Mouse (Mus musculus): Measurements from ENCODE around the gene Mmp2.
"Not testable (repeated sequence)": the region's sequence is repeated elsewhere in the genome, so short reads cannot be mapped to it uniquely, and the experiment has no call there.

Mmp2 gene

DNA sequence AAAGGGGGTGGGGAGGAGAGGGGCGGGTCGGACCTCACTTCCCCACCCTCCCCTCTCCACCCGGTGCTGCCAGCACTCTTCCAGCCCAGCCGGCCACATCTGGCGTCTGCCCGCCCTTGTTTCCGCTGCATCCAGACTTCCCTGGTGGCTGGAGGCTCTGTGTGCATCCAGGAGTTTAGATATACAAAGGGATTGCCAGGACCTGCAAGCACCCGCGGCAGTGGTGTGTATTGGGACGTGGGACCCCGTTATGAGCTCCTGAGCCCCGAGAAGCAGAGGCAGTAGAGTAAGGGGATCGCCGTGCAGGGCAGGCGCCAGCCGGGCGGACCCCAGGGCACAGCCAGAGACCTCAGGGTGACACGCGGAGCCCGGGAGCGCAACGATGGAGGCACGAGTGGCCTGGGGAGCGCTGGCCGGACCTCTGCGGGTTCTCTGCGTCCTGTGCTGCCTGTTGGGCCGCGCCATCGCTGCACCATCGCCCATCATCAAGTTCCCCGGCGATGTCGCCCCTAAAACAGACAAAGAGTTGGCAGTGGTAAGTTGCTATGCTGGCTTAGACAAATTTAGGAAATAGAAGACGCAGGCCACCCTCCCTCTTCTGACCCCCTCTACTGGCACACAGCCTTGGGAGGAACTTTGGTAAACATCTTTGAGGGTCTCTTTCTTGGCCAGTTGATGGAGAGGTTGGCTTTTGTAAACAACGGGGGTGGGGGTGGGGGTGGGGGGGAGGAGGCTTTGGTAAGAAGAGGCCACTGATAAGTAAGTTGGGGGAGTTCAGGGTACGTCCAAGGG lies at the start of gene Mmp2:
TSS of gene Mmp2 (plus strand) at position 49 of the 792 bp plus-strand sequence.
- in situ Hi-C loops (cut with MboI; ENCODE audit: low sequenced_read_pairs) = no loop called here

DNA sequence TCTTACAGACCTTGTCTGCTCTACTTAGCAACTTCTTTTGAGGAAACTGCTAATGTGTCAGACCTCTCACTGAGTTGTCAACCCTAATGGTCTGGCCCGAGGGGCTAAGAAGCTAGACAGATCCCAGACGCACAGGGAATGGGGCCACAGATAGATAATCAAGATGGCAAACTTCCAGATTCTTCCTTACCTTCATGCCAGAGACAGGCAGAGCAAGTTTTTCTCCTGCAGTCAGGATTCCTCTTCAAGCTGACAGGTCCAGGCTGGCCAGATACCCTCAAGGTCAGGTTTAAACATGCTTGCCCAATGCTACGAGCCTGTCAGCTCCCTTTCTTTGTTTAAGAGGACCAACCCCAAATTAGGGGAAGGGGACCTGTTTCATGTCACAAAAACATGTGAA lies 46.1 kb upstream of the Mmp2 start:
- in situ Hi-C loops (cut with MboI; ENCODE audit: low sequenced_read_pairs) = no loop called here

DNA sequence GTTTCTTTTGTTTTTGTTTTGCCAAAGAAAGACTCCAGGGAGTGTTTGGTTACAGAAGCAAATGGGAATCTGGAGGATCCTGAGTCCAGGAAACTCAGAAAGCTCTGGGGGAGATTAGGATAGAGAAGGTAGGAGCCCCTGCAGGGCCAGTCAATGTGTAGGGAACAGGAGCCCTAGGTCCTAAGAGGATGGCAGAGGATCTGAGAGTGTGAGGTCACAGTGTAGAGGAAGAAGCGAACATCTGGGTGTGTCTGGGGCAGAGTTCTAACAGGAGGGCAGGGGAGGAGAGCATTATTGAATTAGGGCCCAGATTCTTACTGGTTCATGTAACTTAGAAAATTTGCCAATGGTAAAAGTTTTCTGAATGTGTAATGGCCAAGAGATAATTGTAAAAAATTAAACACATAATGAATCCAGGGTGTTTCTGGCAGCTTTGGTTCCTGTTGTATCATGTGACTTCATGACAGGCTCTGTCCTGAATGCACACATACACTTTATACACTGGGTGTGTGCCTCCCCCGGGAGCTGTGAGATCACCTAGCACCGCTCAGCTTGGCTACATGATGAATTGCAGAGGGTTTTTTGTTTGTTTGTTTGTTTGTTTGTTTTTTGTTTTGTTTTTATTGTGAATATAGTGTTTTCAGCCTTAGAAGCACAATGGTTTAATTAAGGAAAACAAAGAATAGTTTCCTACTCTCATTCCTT lies 43.0 kb upstream of the Mmp2 start:
- in situ Hi-C loops (cut with MboI; ENCODE audit: low sequenced_read_pairs) = no loop called here

DNA sequence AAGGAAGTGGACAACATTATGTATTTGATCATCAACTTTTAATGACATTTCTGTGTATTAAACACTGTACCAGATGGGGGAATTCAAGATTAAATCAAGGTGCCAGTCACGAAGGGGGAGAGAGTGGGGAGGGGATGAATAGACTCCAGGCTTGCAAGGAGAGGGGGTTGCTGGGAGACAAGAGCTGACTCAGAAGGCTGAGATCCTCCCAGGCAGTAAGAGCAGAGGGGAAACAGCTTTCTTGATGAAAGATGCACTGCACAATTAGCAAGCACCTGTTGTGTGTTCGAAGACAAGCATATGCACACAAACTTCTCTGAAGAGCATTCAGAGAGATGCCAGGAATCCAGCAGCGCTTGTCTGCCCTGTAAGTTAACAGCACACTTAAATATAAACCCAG lies 36.3 kb upstream of the Mmp2 start:
- in situ Hi-C loops (cut with MboI; ENCODE audit: low sequenced_read_pairs) = no loop called here

DNA sequence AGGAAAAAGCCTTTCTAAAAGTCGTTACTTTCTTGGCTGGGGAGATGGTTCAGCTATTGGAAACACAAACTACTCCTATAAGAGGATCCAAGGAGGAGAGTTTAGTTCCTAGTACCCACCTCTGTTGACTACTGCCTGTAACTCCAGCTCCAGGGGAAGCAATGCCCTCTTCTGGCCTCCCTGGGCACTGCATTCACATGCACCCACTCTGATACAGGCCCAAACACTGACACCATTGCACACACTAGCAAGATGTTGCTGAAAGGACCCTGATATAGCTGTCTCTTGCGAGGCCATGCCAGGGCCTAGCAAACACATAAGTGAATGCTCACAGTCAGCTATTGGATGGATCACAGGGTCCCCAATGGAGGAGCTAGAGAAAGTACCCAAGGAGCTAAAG lies 35.1 kb upstream of the Mmp2 start:
- in situ Hi-C loops (cut with MboI; ENCODE audit: low sequenced_read_pairs) = not testable (repeated sequence)

DNA sequence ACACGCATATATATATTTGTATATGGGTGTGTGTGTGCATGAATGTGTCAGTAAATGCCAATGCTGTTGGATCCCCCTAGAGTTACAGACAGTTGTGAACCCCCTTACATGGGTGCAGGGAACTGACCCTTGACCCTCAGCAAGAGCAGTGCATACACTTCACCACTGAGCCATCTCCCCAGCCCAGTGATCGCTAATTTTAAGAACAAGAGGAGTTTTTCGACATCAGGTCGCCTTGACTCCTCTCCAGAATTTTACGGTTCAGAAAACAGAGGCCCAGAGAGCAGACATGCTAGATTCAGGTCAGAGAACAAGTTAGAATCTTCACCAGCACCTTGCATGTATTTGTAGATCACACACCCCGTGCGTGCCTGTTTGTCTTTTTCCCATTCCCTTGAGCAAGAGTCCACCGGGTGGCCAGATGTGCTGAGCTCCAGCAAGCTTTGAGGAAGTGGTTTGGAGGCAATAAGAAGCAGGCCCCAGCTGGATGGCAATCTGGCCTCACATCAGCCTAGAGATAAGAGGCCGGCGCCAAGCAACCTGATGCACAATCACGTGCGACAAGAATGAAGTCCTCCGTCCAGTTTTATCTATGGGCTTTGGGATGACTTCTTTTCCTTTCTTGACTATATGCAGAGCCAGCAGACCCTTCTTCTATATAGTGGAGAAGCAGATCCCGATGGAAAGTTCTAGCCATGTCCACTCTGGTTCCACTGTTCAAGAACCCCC lies 33.1 kb upstream of the Mmp2 start:
- in situ Hi-C loops (cut with MboI; ENCODE audit: low sequenced_read_pairs) = no loop called here

DNA sequence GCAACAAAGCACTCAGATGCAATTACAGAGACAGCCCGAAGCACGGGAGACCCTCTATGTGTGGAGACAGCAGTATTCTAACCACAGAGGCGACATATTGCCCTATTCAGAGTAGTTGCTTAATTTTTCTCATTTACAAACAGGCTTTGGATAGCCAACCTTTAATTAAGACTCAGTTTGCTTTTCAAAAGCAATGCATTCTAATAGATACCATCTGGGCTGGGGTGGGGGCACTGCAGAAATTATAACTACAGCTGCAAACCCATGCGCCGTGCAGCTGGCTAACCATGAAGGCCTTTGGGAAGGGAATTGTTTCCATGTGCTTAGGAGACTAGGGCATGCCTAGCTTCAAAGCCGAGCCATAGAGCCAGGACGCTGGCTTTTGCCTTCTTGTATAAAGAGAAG lies 29.6 kb upstream of the Mmp2 start:
- in situ Hi-C loops (cut with MboI; ENCODE audit: low sequenced_read_pairs) = no loop called here

DNA sequence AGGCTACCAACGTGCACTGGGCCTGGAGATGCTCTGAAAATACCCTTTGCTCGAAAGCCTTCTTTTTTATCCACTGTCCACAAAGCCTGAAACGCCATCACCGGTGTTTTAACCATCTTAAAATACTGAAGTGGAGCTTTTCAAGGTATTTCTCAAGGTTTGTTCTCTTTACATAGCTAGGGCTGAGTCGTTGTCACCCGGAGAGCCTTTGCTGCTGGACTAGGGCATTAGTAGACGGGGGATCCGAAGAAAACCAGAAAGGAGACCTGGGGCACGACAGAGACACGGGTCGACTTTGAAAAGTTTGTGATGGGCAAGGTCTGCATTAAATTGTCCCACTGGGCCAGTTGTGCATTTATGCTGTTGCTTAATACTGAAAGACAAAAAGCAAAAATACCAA lies 27.7 kb upstream of the Mmp2 start:
- in situ Hi-C loops (cut with MboI; ENCODE audit: low sequenced_read_pairs) = no loop called here

DNA sequence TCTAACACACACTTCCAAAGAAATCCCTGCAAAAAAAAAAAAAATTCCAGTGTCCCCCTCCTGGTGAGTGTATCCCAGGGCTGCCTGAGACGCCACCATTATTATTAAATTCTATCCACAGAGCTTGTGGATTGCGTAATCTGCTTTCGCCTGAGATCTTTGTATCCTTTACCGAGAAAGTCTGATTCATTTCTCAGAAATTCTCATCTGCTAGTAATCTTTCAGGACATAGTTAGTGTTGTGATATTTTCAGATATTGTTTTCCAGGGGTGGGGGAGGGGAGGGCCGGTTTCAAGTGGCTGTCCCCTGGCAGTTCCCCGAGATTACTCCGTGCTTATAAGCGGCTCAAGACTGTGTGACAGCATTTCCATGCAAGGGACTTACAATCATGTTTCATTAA lies 25.9 kb upstream of the Mmp2 start:
- in situ Hi-C loops (cut with MboI; ENCODE audit: low sequenced_read_pairs) = no loop called here

DNA sequence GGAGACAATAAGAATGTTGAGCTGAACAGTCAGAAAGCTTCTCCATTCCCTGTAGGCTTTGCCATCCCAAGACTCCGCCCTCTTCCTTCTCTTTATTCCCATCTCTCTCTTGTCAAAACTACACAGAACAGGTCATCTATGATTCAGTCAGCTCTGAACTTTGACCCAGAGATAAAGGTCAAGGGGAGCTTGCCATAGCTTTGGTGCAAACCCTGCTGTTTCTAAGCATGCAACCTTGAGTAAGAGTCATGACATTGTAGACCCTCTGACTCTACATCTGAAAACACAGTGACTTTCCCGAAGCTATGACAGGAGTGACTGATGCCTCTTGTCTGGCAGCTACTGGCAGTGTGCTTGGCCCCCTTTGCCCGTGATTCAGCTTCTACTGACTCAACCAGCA lies 24.5 kb upstream of the Mmp2 start:
- in situ Hi-C loops (cut with MboI; ENCODE audit: low sequenced_read_pairs) = no loop called here

DNA sequence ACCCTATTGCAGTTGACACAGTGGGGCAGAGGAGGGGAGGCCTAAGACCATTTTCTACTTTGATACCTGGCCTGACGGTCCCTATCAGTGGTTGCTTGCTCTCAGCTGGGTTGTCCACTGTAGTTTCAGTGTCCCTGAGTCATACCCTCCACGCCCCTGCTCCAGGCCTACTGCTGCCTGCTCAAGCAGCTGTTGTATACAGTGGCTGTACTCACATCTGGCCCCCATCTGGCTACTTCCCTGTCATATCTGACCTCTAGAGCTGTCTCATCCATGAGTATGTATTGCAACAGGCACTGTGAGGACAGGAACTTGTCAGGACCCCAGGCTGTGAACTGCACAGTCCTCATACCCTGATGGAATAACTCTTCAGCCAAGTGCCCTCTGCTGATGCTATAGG lies 14.3 kb upstream of the Mmp2 start:
- in situ Hi-C loops (cut with MboI; ENCODE audit: low sequenced_read_pairs) = no loop called here

DNA sequence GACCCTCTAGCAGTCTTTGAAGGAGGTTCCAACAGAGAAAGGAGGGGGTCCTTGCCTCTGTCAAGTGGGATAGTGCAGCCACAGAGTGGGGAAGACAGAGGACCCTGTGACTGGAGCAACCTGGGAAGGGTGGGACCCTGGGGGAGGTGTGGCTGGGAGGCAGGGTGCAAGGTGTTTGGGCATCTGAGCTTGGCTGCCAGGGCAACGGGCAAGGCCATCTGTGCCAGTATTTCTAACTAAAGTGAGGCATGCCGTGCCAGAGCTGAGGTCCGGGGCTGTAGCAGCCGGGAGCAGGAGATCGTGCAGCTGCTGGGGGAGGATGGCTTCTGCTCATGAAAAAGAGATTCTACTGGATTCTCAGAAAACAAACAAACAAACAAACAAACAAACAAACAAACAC lies 11.4 kb upstream of the Mmp2 start:
- in situ Hi-C loops (cut with MboI; ENCODE audit: low sequenced_read_pairs) = no loop called here

DNA sequence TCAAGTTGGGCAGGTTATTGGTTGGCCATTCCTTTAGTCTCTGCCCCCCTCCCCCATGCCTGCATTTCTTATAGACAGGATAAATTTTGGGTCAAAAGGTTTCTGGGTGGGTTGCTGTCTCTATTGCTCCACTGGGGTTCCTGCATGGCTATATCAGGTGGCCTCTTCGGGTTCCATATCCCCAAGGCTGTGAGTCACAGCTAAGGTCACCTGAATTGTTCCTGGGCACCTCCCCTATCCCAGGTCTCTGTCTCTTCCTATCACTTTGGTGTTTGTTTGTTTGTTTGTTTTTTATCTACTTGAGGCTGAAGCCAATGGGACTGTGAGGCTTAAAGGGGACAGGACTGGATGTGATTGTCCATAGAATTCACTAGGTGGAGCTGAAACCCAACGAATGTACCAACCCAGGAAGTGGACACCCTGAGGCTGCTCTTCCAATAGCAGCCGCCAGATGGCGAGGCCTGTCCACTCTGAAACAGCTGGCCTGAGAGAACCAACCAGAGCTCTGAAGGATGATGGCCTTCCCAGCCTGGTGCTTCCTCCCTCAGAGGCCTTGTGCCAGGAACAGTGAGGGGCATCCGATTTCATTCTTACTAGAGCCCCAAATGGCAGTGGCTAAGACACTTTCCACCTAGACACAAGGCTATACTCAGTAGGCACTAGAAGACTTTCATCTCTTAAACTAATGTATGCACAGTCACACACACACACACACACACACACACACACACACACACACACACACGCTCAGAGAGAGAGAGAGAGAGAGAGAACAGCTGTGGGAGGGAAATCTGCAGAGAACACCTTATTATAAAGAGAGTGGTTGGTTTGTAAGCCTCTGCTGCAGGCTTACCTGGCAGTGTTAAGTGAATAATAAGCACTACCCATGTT lies 8.9 kb upstream of the Mmp2 start:
- in situ Hi-C loops (cut with MboI; ENCODE audit: low sequenced_read_pairs) = no loop called here

DNA sequence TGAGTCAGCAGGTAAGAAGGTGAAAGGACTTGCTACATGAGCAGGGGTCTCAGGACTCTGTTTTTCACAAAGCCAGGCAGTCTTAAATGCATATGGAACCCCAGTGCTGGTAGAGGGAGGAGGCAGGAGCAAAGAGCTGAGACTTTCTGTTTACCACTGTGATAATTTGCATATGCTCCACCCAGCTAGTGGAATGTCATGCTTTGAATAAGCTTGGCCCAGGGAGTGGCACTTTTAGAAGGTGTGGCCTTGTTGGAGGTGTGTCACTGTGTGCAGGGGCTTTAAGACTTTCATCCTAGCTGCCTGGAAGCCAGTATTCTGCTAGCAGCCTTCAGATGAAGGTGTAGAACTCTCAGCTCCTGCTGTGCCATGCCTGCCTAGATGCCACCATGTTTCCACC lies 5.9 kb upstream of the Mmp2 start:
- in situ Hi-C loops (cut with MboI; ENCODE audit: low sequenced_read_pairs) = no loop called here

DNA sequence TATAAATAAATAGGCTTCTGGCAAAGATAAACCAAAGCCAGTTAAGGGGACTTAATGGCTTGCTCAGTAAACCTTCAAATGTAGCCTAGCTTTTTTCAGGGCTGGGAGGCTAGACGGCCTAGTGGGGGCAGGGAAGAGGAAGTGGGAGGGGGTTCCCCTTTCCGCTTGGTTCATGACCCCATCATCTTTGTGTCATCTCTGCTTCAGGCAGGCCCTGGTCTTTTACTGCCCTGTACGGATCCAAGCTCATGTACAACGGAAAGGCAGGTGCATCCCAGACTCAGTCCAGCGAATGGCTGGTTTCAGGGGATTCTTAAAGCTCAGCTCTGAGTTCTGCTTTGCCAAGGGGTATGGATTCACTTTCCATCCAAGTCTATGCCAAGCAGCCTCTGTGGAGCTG lies 4.7 kb upstream of the Mmp2 start:
- in situ Hi-C loops (cut with MboI; ENCODE audit: low sequenced_read_pairs) = no loop called here

DNA sequence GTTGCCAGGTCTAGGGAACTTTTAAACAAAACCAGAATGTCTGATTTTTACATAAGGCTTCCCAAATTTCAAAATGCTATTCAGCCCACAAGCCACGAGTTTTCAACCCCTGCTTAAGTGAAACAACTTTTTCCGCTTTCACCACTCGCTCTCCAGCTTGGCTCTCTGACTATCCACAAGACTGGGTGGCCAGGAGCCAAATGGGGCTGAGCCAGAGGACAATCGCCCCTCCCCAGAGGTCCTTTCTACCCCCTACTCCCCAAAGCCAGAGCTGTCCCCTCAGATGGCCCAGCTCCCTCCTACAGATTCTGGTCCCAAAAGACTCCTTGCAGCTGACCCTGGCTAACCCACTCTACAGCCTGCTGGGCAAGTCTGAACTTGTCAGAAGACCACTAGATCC lies 1.1 kb upstream of the Mmp2 start:
- in situ Hi-C loops (cut with MboI; ENCODE audit: low sequenced_read_pairs) = no loop called here

DNA sequence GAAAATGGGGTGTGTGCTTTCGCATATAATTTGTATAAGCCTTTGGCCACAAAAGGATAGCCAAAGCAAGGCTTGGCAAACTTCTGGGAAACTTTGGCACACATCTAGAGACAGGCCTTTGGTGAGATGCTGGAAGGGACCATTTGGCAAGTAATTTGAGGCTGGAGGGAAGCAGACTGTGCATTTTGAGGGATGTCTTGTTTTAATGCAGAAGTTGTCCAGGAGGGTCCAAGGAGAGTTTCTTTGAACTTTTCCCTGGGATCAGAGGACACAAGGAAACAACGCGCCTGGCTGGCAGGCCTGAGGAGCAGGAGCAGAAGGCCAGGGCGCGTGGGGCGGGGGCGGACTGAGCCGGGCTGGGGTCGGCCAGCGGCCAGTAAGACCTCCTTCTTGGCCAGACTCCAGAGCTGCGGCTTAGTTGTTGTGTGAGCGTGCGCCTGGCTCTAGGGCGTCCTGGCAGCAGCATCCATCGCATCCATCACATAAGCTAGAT lies 1.2 kb downstream of the Mmp2 start:
- in situ Hi-C loops (cut with MboI; ENCODE audit: low sequenced_read_pairs) = no loop called here

DNA sequence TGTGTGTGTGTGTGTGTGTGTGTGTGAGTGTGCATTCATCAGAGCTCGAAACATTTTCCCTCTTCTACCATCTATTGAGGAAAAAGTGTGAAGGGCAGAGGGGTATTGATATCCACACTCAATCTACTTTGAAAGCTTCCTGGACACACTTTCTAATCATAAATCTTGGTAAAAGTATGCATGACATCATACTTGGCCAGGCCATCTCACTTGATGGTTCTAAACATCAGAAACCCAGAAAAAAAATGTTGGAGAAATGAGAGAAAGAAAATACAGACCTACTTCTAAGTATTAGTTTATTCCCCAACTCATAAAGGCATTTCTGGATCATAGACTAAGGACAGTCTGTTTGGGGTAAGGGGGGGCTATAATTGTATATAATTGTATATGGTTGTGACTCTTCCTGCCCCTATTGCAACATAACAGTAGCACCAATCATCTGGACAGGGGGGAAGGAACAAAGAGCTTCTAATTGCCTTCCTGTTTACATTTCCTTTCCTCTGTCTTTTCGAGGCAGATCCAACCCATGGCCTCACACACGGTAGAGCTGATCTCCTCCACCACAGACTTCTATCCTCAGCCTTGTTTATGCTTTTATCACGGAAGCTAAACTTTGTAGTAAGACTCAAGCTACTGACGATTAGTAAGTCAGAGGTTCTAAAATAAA lies 7.1 kb downstream of the Mmp2 start:
- in situ Hi-C loops (cut with MboI; ENCODE audit: low sequenced_read_pairs) = no loop called here

DNA sequence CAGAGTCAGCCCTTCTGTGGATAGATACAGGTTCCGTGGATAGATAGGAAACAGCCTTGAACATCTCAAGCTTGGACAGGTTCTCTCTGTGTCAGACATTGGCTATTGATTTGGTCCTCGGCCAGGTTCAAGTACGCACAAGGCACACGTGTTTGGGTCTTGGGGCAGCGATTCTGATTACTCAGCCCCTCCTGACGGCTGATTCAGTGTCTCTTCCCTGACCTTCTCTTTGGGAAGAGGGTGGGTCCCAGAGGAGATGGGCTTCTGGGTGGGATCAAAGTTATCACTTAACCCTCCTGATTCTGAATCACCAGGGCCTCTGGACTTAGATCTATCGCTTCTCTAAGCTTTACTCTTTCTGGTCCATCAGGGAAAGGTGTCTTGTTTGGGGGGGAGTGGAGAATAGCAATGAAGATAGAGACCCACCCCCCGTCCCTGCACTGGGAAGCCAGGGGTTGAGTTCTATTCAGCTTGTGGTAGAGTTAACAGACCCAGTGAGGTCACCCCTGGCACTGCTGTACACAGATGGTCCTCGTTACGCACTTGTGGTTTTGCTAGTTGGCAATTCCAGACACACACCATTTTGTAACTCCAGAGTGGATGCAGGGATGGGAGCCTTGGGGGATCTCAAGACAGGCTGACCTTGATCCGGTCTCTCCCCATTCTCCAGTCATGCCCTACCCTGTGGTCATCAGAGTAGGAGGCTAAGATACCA lies 7.9 kb downstream of the Mmp2 start:
- in situ Hi-C loops (cut with MboI; ENCODE audit: low sequenced_read_pairs) = no loop called here

DNA sequence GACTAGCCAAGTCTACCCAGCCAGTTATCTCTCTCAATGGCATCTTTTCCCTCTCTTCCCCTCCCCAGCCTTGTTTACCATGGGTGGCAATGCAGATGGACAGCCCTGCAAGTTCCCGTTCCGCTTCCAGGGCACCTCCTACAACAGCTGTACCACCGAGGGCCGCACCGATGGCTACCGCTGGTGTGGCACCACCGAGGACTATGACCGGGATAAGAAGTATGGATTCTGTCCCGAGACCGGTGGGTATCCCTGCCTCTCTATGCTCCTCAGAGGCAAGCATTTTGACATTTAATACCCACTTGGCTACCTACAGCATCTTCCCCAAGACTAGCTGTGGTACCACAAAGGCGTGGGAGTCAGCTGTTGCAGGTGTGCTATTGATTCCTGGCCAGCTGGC lies 8.8 kb downstream of the Mmp2 start:
- in situ Hi-C loops (cut with MboI; ENCODE audit: low sequenced_read_pairs) = no loop called here
